Mouse (Mus musculus) liver, embryonic 14.5 days (tissue): ENCODE measurements around the gene Avpr2. TPM values are rescaled to one million over a fixed set of nuclear protein-coding genes. Genes with fewer than 3 reads are reported as not detected.

ENCODE experiments used
- ATAC-seq: fragments of 200-750 bp; cut with Nextera tagmentation; 2 replicates; pipeline ENCODE4 v1.8.0; 2017; ENCODE audit warnings: moderate number of reproducible peaks, mild to moderate bottlenecking, moderate library complexity; ENCODE audit not compliant: insufficient read depth
- DNase-seq, 3 experiments: peaks; one replicate each; pipeline ENCODE4 v3.0.0-alpha.2; 2012 to 2013; ENCODE audit warnings: low read depth in 3 of 3, low spot score in 3 of 3
- H3K27ac ChIP-seq: fragments of 300-500 bp; sonication (generic); 2 replicates; pipeline ENCODE4 v1.5.1; 2014; ENCODE audit warnings: moderate library complexity, mild to moderate bottlenecking, control low read depth, inconsistent platforms
- H3K27me3 ChIP-seq: fragments of 300-500 bp; sonication (generic); 2 replicates; pipeline ENCODE4 v1.6.1; 2014; ENCODE audit warnings: mild to moderate bottlenecking, low read length, moderate library complexity; ENCODE audit not compliant: control insufficient read depth, insufficient read depth
- H3K36me3 ChIP-seq: fragments of 300-500 bp; sonication (generic); replicated peaks from 2 replicates; pipeline ENCODE4 v1.6.1; 2014; ENCODE audit warnings: low read depth; ENCODE audit not compliant: control insufficient read depth, insufficient read depth
- H3K4me1 ChIP-seq, 2 experiments: fragments of 200-500 bp in 1 of 2; fragments of 300-500 bp in 1 of 2; sonication (generic) in 1 of 2; replicated peaks; 2 replicates each; pipeline ENCODE4 v1.6.1; 2012 to 2014; ENCODE audit warnings: antibody characterized with exemption in 1 of 2, inconsistent platforms in 1 of 2, low read length in 1 of 2; ENCODE audit not compliant: control insufficient read depth in 2 of 2, insufficient read depth in 2 of 2
- H3K4me2 ChIP-seq: fragments of 300-500 bp; sonication (generic); 2 replicates; pipeline ENCODE4 v1.6.1; 2014; ENCODE audit warnings: low read depth, mild to moderate bottlenecking, control low read depth, moderate library complexity
- H3K4me3 ChIP-seq, 2 experiments: fragments of 200-500 bp in 1 of 2; fragments of 300-500 bp in 1 of 2; sonication (generic) in 1 of 2; 2 replicates each; pipeline ENCODE4 v1.5.1; 2012 to 2014; ENCODE audit warnings: low read depth in 2 of 2, low read length in 2 of 2, mild to moderate bottlenecking in 2 of 2, control low read depth in 1 of 2, inconsistent platforms in 1 of 2, moderate library complexity in 1 of 2; ENCODE audit not compliant: insufficient read depth in 1 of 2
- H3K9ac ChIP-seq: fragments of 300-500 bp; sonication (generic); replicated peaks from 2 replicates; pipeline ENCODE4 v1.6.1; 2014; ENCODE audit warnings: mild to moderate bottlenecking, control low read depth, moderate library complexity
- H3K9me3 ChIP-seq: fragments of 300-500 bp; sonication (generic); 2 replicates; pipeline ENCODE4 v1.6.1; 2016; ENCODE audit warnings: low read length, mixed read lengths; ENCODE audit not compliant: control insufficient read depth
- CTCF ChIP-seq: IDR thresholded peaks from 2 replicates; pipeline ENCODE4 v1.5.1; 2016; ENCODE audit warnings: antibody characterized with exemption, low read depth, control low read depth
- EP300 ChIP-seq: IDR thresholded peaks from 2 replicates; pipeline ENCODE4 v1.6.1; 2016; ENCODE audit warnings: antibody characterized with exemption, low read depth
- WGBS: fragments of 180-500 bp; shearing (Covaris S2); extraction: QIAGEN DNeasy Blood & Tissue Kit; methylation state at CpG from one replicate; pipeline ENCODE4 v1.1.7; 2014; ENCODE audit not compliant: insufficient replicate concordance; 5-methylcytosine and 5-hydroxymethylcytosine counted together
- polyA plus RNA-seq, 2 experiments: library from polyadenylated mRNA; depleted of rRNA in 1 of 2; stranded (reverse) in 1 of 2; unstranded in 1 of 2; fragments of >200 nt; fragmentation: Nextera tagmentation in 1 of 2; extraction: Ambion mirVana in 1 of 2; gene quantifications; 2 replicates each; pipeline versions ENCODE4 v1.2.1 to v1.2.3; 2012 to 2014

Avpr2 gene
- polyA plus RNA-seq, 2 experiments = 0.01 TPM; not detected in 1

GRCm38 (mm10) chrX:73867852-73868251, 24.1 kb upstream of the Avpr2 start:
- TF ChIP-seq CTCF (no peak), EP300 (peak; percentile 70)
- H3K36me3 ChIP-seq = no peaks in the 10 kb centered on the region
- 14% methylated on average over 1 of the region's 1 CpGs for WGBS
- H3K4me3 ChIP-seq = no peak overlapping the region
- H3K4me2 ChIP-seq = peak overlapping the region; percentile 29; the same call in 1 of the 2 replicates
- H3K9ac ChIP-seq = no peak overlapping the region
- peaks cover 0 to 9% of the 10 kb centered on the region in 2 experiments; a peak in 2 of 4 replicates for H3K4me1 ChIP-seq
- H3K27me3 ChIP-seq = no peaks in the 10 kb centered on the region
- no peak overlapping the region for H3K27ac ChIP-seq
- peak; percentile 80 for ATAC-seq
- DNase-seq = peak; percentile 19 to 42 (median 35)
- H3K9me3 ChIP-seq = no peaks in the 10 kb centered on the region

DNA sequence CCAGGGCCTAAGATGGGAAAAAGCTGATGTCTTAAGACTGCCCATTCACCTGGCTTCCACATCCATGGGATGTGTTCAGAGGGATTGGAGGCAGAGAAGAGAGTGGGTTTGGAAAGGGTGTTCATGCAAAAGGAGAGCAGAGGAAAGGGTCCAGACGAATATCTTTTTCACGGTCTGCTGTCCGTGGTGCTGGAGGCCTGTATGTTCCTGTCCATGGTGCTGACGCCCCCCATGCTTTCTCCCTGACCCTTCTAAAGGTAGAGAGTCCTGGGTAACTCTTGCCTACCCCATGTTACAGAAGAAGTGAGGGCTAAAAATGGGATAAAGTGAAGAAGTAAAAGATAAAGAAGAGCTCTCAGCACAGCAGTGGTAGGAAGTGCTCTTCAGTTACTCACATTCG, 22.6 kb upstream of the Avpr2 start:
- H3K4me1 ChIP-seq = peaks cover 0 to 9% of the 10 kb centered on the region in 2 experiments; a peak in 2 of 4 replicates
- no peak for ATAC-seq
- H3K9me3 ChIP-seq = no peaks in the 10 kb centered on the region
- H3K4me3 ChIP-seq = no peak overlapping the region
- TF ChIP-seq EP300 (no peak), CTCF (no peak)
- H3K4me2 ChIP-seq = no peak overlapping the region
- no peaks in the 10 kb centered on the region for H3K27me3 ChIP-seq
- H3K27ac ChIP-seq = no peak overlapping the region
- H3K36me3 ChIP-seq = no peaks in the 10 kb centered on the region
- DNase-seq = peak in 1 of 3 experiments; percentile 9
- no peak overlapping the region for H3K9ac ChIP-seq
- 9% methylated on average over 5 of the region's 5 CpGs for WGBS

DNA sequence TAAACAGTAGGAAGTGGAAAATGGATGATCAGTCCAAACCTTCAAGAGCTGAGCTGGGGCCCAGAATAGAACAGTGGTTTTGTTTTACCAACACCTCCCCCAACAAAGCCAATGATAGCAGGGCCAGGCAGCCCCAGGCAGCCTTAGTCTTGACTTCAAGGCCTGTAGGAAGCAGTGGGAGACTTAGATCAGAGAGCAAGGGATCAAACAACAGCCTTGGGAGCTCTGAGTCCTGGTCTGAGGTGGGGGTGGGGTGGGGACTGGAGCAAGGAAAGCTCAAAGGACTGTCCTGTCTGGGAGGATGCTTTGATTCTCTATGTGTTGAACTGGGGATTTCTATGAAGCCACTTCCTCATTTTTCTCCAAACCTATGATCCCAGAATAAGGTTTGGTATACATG, 20.4 kb upstream of the Avpr2 start:
- Histone ChIP-seq H3K9me3 (no peaks in the 10 kb centered on the region), H3K36me3 (no peaks in the 10 kb centered on the region), H3K4me3 (no peak overlapping the region), H3K9ac (no peak overlapping the region), H3K27me3 (no peaks in the 10 kb centered on the region), H3K4me2 (no peak overlapping the region), H3K27ac (no peak overlapping the region), H3K4me1 (peaks cover 0 to 9% of the 10 kb centered on the region in 2 experiments; a peak in 2 of 4 replicates)
- TF ChIP-seq CTCF (no peak), EP300 (no peak)
- DNase-seq (no peak), ATAC-seq (no peak)

GRCm38 (mm10) chrX:73871956-73872355, 19.9 kb upstream of the Avpr2 start:
- H3K4me3 ChIP-seq = no peak overlapping the region
- no peaks in the 10 kb centered on the region for H3K36me3 ChIP-seq
- TF ChIP-seq EP300 = no peak
- no peak for TF ChIP-seq CTCF
- WGBS = 41% methylated on average over 1 of the region's 1 CpGs
- H3K4me2 ChIP-seq = no peak overlapping the region
- peaks cover 0 to 7% of the 10 kb centered on the region in 2 experiments; a peak in 2 of 4 replicates for H3K4me1 ChIP-seq
- no peak for DNase-seq
- H3K27ac ChIP-seq = no peak overlapping the region
- H3K27me3 ChIP-seq = no peaks in the 10 kb centered on the region
- H3K9ac ChIP-seq = no peak overlapping the region
- no peaks in the 10 kb centered on the region for H3K9me3 ChIP-seq
- no peak for ATAC-seq

- Histone ChIP-seq H3K9ac (no peak overlapping the region), H3K36me3 (no peaks in the 10 kb centered on the region), H3K27me3 (peaks cover 17% of the 10 kb centered on the region), H3K4me2 (no peak overlapping the region), H3K4me1 (no peaks in the 10 kb centered on the region), H3K4me3 (no peak overlapping the region), H3K9me3 (no peaks in the 10 kb centered on the region), H3K27ac (no peak overlapping the region)
- TF ChIP-seq EP300 (no peak), CTCF (no peak)
- DNase-seq (no peak), ATAC-seq (no peak)
- WGBS = 28% methylated on average over 2 of the region's 2 CpGs
Measured at GRCm38 (mm10) chrX:73875881-73876280, 16.0 kb upstream of the Avpr2 start.

DNA sequence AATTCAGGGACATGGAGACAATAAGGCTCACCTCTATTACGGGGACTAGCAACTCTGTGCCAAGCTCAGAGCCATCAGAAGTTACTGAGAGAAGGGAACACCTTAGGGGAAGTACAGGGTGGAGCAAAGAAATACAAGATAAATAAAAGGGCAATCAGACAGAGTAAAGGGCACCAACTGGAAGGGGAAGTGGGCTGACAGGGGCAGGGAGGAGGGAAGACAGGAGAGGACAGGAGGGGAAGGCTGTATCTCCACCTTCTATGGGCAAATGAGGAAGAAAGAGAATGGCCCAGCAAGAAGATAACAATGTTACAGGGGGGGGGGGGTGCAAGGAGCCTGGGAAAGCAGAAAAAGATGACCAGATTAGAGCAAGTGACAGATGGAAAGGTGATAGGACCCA, 14.9 kb upstream of the Avpr2 start:
- H3K4me3 ChIP-seq = no peak overlapping the region
- ATAC-seq = no peak
- H3K9ac ChIP-seq = no peak overlapping the region
- TF ChIP-seq CTCF = no peak
- peaks cover 19% of the 10 kb centered on the region for H3K27me3 ChIP-seq
- no peak overlapping the region for H3K4me2 ChIP-seq
- H3K4me1 ChIP-seq = no peaks in the 10 kb centered on the region
- H3K9me3 ChIP-seq = no peaks in the 10 kb centered on the region
- WGBS = 27% methylated on average over 1 of the region's 1 CpGs
- no peak overlapping the region for H3K27ac ChIP-seq
- no peak for DNase-seq
- no peaks in the 10 kb centered on the region for H3K36me3 ChIP-seq
